Mouse (Mus musculus): ENCODE measurements around the gene Wscd1. TPM values are rescaled to one million over a fixed set of nuclear protein-coding genes. Genes with fewer than 3 reads are reported as not detected.

The Wscd1 gene
- polyA plus RNA-seq, 1 experiment from 2014 or later: 0.76 TPM

GRCm38 (mm10) chr11:71755115-71755514 lies 5.4 kb downstream of the Wscd1 start:
- CTCF ChIA-PET: no interaction called here
- H3K27me3 ChIP-seq: peaks cover 12% of the 10 kb centered on the region
- POLR2A ChIA-PET: no interaction called here
- DNase-seq (ENCODE audit: low read depth, low spot score) (no peak), ATAC-seq (no peak)
- TF ChIP-seq CTCF (IDR thresholded peaks at IDR 0.05): no peak
- in situ Hi-C loops (cut with MboI; ENCODE audit: low pct_unique_long_range_greater_than_20kb): no loop called here

- TF ChIP-seq CTCF (IDR thresholded peaks at IDR 0.05): no peak
- DNase-seq (ENCODE audit: low read depth, low spot score) (no peak), ATAC-seq (no peak)
- ChIA-PET CTCF (no interaction called here), POLR2A (no interaction called here)
- H3K27me3 ChIP-seq: peaks cover 9% of the 10 kb centered on the region
- in situ Hi-C loops (cut with MboI; ENCODE audit: low pct_unique_long_range_greater_than_20kb): no loop called here
These were observed 6.6 kb downstream of the Wscd1 start for GRCm38 (mm10) chr11:71756325-71756724.

DNA sequence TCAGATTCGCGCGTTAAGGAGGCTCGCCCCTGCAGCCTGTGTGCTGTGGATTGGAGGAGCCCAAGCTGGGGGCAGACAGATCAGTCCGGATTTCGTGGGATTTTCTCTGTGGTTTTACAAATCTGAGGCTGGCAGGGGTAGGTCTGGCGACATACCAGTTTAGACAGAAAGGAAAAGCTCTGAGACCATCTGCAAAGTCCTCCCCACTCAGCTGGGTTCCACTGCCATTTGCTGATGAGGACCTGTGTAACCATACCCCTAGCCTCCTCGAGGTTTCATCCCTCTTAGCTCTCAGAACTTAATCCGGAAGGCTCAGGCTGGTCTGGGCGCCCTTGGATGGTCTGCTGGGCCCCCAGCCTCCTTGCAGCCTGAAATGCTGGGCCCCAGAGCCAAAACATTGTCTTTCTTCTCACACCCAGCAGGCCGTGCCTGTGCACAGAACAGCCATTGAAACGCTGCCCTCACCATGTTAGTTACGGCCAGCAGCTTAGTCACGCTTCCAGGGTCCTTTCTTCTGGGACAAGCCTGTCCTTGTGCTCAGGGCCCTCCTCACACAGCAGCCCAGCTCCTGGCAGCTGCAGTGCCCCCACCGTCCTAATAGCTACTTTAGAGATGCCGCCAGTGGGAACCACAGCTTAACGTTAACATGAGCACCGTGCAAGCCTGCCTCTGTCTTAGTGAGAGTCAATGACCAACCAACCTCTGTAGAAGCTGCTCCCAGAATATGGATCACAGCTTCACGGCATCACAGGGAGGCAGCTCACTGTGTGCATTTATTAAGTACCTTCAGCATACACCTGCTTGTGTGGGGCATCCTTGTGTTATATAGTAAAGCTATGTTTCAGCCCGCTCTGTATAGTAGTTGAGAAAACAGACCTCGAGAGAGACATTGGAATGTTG lies 8.7 kb downstream of the Wscd1 start:
- in situ Hi-C loops (cut with MboI; ENCODE audit: low pct_unique_long_range_greater_than_20kb): no loop called here
- TF ChIP-seq CTCF (IDR thresholded peaks at IDR 0.05): no peak
- no peak for DNase-seq (ENCODE audit: low read depth, low spot score)
- ChIA-PET POLR2A (no interaction called here), CTCF (no interaction called here)
- no peak for ATAC-seq
- H3K27me3 ChIP-seq: peaks cover 5% of the 10 kb centered on the region

GRCm38 (mm10) chr11:71760991-71761390 lies 11.3 kb downstream of the Wscd1 start:
- H3K27me3 ChIP-seq: peaks cover 5% of the 10 kb centered on the region
- CTCF ChIA-PET: no interaction called here
- in situ Hi-C loops (cut with MboI; ENCODE audit: low pct_unique_long_range_greater_than_20kb): no loop called here
- DNase-seq (ENCODE audit: low read depth, low spot score) (no peak), ATAC-seq (no peak)
- POLR2A ChIA-PET: no interaction called here
- no peak for TF ChIP-seq CTCF (IDR thresholded peaks at IDR 0.05)

DNA sequence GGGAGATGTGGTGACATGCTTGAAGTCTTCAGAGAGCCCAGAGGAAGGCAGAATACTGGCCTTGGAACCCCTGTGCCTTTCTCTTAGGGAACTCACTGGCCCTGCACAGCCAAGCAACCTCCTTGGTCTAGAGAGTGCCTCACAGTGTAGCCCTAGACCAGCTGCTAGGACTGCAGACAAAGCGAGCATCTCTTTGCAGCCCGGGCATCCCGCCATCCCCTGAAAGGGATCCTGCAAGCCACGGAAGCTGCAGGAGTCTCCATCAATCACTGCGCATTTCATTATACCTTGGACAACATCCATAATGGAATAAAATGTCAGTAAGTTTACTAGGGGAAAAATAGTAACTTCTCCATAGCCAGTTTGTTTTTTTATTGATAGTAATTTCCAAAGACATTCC lies 13.4 kb downstream of the Wscd1 start:
- TF ChIP-seq CTCF (IDR thresholded peaks at IDR 0.05): no peak
- DNase-seq (ENCODE audit: low read depth, low spot score) (no peak), ATAC-seq (no peak)
- ChIA-PET POLR2A (no interaction called here), CTCF (no interaction called here)
- H3K27me3 ChIP-seq: peaks cover 5% of the 10 kb centered on the region
- in situ Hi-C loops (cut with MboI; ENCODE audit: low pct_unique_long_range_greater_than_20kb): no loop called here

- POLR2A ChIA-PET: no interaction called here
These were observed 14.0 kb downstream of the Wscd1 start for GRCm38 (mm10) chr11:71763651-71764275.

DNA sequence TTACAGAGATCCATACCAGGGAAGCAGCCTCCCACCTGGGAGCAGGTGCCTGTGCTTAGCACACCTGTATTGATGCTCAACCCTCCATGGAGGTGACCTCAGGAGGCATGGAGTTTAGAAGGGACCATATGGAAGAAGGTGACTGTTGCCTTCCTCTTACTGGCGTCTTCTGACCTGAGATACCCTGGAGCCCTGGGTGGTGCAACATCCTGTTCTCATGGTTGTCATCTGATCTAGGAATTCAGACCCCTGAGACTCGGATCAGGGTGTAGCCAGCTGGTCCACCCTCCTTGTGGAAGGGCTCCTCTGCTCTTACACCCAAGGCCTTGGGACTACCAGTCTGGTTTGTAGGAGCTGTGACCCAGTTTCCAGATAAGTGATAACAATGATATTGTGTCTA lies 15.0 kb downstream of the Wscd1 start:
- no peak for TF ChIP-seq CTCF (IDR thresholded peaks at IDR 0.05)
- in situ Hi-C loops (cut with MboI; ENCODE audit: low pct_unique_long_range_greater_than_20kb): no loop called here
- POLR2A ChIA-PET: no interaction called here
- peaks cover 2% of the 10 kb centered on the region for H3K27me3 ChIP-seq
- ATAC-seq (no peak), DNase-seq (ENCODE audit: low read depth, low spot score) (no peak)
- CTCF ChIA-PET: interaction anchor here (1.4 kb wide), 1 partner anchor 10 kb away, joined by 4 read pairs; no protein-coding TSS in a partner anchor

More at GRCm38 (mm10) chr11:71763651-71764275, 14.0 kb downstream of the Wscd1 start:
- CTCF ChIA-PET: interaction anchor here (1.4 kb wide), 1 partner anchor 11 kb away, joined by 4 read pairs; no protein-coding TSS in a partner anchor
- in situ Hi-C loops (cut with MboI; ENCODE audit: low pct_unique_long_range_greater_than_20kb): no loop called here
- peaks cover 5% of the 10 kb centered on the region for H3K27me3 ChIP-seq
- DNase-seq (ENCODE audit: low read depth, low spot score) (no peak), ATAC-seq (no peak)
- TF ChIP-seq CTCF (IDR thresholded peaks at IDR 0.05): no peak

DNA sequence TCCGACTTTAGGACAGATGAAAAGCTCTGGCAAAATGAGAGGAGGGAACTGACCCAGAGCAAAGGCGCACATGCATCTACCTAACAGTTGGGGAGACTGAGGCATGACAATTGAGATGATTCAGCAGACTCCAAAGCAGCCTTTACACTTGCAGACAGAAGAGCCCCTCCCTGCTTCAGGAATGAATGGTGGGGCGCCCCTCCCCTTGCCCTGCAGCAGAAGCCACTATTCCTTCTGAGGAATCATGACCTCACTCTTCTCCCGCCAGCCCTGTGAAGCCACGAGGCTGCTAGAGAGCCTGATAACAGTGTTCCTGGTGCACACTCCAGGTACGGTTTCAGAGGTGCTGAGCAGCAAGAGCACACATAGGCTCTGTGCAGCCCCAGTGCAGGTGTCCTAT lies 15.6 kb downstream of the Wscd1 start:
- no peak for TF ChIP-seq CTCF (IDR thresholded peaks at IDR 0.05)
- POLR2A ChIA-PET: no interaction called here
- no peak for DNase-seq (ENCODE audit: low read depth, low spot score)
- no peaks in the 10 kb centered on the region for H3K27me3 ChIP-seq
- CTCF ChIA-PET: interaction anchor here (1.4 kb wide), 1 partner anchor 10 kb away, joined by 4 read pairs; no protein-coding TSS in a partner anchor
- no peak for ATAC-seq
- in situ Hi-C loops (cut with MboI; ENCODE audit: low pct_unique_long_range_greater_than_20kb): no loop called here

- ChIA-PET CTCF (no interaction called here), POLR2A (no interaction called here)
- in situ Hi-C loops (cut with MboI; ENCODE audit: low pct_unique_long_range_greater_than_20kb): no loop called here
- no peak for TF ChIP-seq CTCF (IDR thresholded peaks at IDR 0.05)
- ATAC-seq: no peak
- no peak for DNase-seq (ENCODE audit: low read depth, low spot score)
- no peaks in the 10 kb centered on the region for H3K27me3 ChIP-seq
These were observed 16.7 kb downstream of the Wscd1 start for GRCm38 (mm10) chr11:71766380-71766779.

GRCm38 (mm10) chr11:71767726-71768125 lies 18.0 kb downstream of the Wscd1 start:
- in situ Hi-C loops (cut with MboI; ENCODE audit: low pct_unique_long_range_greater_than_20kb): no loop called here
- ATAC-seq (no peak), DNase-seq (ENCODE audit: low read depth, low spot score) (no peak)
- TF ChIP-seq CTCF (IDR thresholded peaks at IDR 0.05): no peak
- ChIA-PET CTCF (no interaction called here), POLR2A (no interaction called here)
- no peaks in the 10 kb centered on the region for H3K27me3 ChIP-seq

- ChIA-PET POLR2A (no interaction called here), CTCF (no interaction called here)
- in situ Hi-C loops (cut with MboI; ENCODE audit: low pct_unique_long_range_greater_than_20kb): no loop called here
- ATAC-seq (no peak), DNase-seq (ENCODE audit: low read depth, low spot score) (no peak)
- no peak for TF ChIP-seq CTCF (IDR thresholded peaks at IDR 0.05)
- H3K27me3 ChIP-seq: no peaks in the 10 kb centered on the region
These were observed 20.0 kb downstream of the Wscd1 start for GRCm38 (mm10) chr11:71769744-71770143.
